Mouse (Mus musculus) ES-Bruce4 (cell line): ENCODE data around the gene Phlda3. TPM values are rescaled to one million over a fixed set of nuclear protein-coding genes. Genes with fewer than 3 reads are reported as not detected.

Source experiments
- H3K27ac ChIP-seq: 2 replicates; pipeline ENCODE4 v1.5.1; 2012; ENCODE audit warnings: low read length, inconsistent platforms; ENCODE audit not compliant: insufficient read depth
- H3K27me3 ChIP-seq: 2 replicates; pipeline ENCODE4 v1.6.1; 2012; ENCODE audit warnings: mild to moderate bottlenecking, low read length, inconsistent platforms; ENCODE audit not compliant: control insufficient read depth, poor library complexity, insufficient read depth, severe bottlenecking
- H3K36me3 ChIP-seq: 2 replicates; pipeline ENCODE4 v1.6.1; 2012; ENCODE audit warnings: inconsistent platforms, mild to moderate bottlenecking, low read length, moderate library complexity; ENCODE audit not compliant: control insufficient read depth, poor library complexity, insufficient read depth, severe bottlenecking
- H3K4me1 ChIP-seq: one replicate; pipeline ENCODE4 v1.8.1; 2011; ENCODE audit warnings: low read length; ENCODE audit not compliant: control insufficient read depth, insufficient read depth
- H3K4me3 ChIP-seq: 2 replicates; pipeline ENCODE4 v1.5.1; 2011; ENCODE audit warnings: low read depth, mild to moderate bottlenecking, low read length
- H3K9ac ChIP-seq: 2 replicates; pipeline ENCODE4 v1.6.1; 2012; ENCODE audit warnings: low read depth, mild to moderate bottlenecking, inconsistent platforms; ENCODE audit not compliant: poor library complexity, severe bottlenecking
- H3K9me3 ChIP-seq: replicated peaks from 2 replicates; pipeline ENCODE4 v1.6.1; 2012; ENCODE audit warnings: mild to moderate bottlenecking, low read length, inconsistent platforms; ENCODE audit not compliant: control insufficient read depth, poor library complexity, insufficient read depth, severe bottlenecking
- CTCF ChIP-seq: IDR thresholded peaks from one replicate; pipeline ENCODE4 v1.8.1; 2011; ENCODE audit warnings: low read depth, low read length
- EP300 ChIP-seq: IDR thresholded peaks from 2 replicates; pipeline ENCODE4 v1.6.1; 2011; ENCODE audit warnings: low read depth, low read length; ENCODE audit not compliant: insufficient read depth
- POLR2A ChIP-seq: IDR thresholded peaks from one replicate; pipeline ENCODE4 v1.8.1; 2011; ENCODE audit warnings: low read length; ENCODE audit not compliant: insufficient read depth
- polyA plus RNA-seq: library from polyadenylated mRNA; stranded (reverse); fragments of >200 nt; gene quantifications from 2 replicates; pipeline ENCODE4 v1.2.4, GENCODE M21; 2011; ENCODE audit warnings: low read depth; ENCODE audit not compliant: missing spikeins, insufficient read depth, insufficient read length

The Phlda3 gene
- polyA plus RNA-seq, 1 experiment: 88.1 TPM

- no peaks in the 10 kb centered on the region for H3K9me3 ChIP-seq
- H3K9ac ChIP-seq: no peak overlapping the region
- peak overlapping the region; percentile 53; the same call in 1 of the 2 replicates for H3K27ac ChIP-seq
- H3K36me3 ChIP-seq: no peaks in the 10 kb centered on the region
- H3K27me3 ChIP-seq: no peaks in the 10 kb centered on the region
- H3K4me3 ChIP-seq: no peak overlapping the region
- no peak for TF ChIP-seq EP300
- TF ChIP-seq CTCF: no peak
- TF ChIP-seq POLR2A: no peak
- H3K4me1 ChIP-seq: peaks cover 2% of the 10 kb centered on the region
Observed at GRCm38 (mm10) chr1:135792143-135792939, 26.4 kb downstream of the Phlda3 start.

- peak overlapping the region; percentile 29; the same call in 1 of the 2 replicates for H3K9ac ChIP-seq
- H3K27ac ChIP-seq: no peak overlapping the region
- peaks cover 2% of the 10 kb centered on the region for H3K4me1 ChIP-seq
- no peaks in the 10 kb centered on the region for H3K36me3 ChIP-seq
- H3K9me3 ChIP-seq: no peaks in the 10 kb centered on the region
- TF ChIP-seq EP300 (no peak), POLR2A (no peak), CTCF (no peak)
- H3K27me3 ChIP-seq: no peaks in the 10 kb centered on the region
- H3K4me3 ChIP-seq: peak overlapping the region; percentile 31
Observed at GRCm38 (mm10) chr1:135793370-135794215, 27.7 kb downstream of the Phlda3 start.

GRCm38 (mm10) chr1:135794216-135795134, 28.6 kb downstream of the Phlda3 start:
- H3K4me1 ChIP-seq: peaks cover 2% of the 10 kb centered on the region
- TF ChIP-seq POLR2A: no peak
- no peak for TF ChIP-seq CTCF
- TF ChIP-seq EP300: no peak
- no peaks in the 10 kb centered on the region for H3K27me3 ChIP-seq
- H3K4me3 ChIP-seq: no peak overlapping the region
- H3K36me3 ChIP-seq: no peaks in the 10 kb centered on the region
- no peaks in the 10 kb centered on the region for H3K9me3 ChIP-seq
- no peak overlapping the region for H3K27ac ChIP-seq
- peak overlapping the region; percentile 29; the same call in 1 of the 2 replicates for H3K9ac ChIP-seq

DNA sequence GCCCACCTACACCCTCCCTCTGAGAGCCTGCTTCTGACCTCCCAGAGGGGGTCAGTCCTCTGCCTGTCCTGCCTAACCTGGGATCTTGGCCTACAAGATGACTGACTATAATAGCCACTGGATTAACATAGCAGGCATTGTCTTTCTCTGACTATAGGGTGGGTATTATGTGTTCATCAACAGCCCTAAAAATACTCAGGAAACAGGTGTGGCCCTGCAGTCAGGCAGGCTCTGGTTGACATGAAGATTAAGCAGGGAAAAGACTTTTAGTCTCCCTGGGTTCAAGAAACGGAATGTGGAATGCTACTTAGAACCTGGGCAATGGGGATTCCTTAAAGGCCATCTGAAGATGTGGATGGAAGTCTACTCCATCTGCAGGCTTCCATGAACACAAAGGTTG, 32.6 kb downstream of the Phlda3 start:
- H3K4me1 ChIP-seq: no peaks in the 10 kb centered on the region
- no peak overlapping the region for H3K27ac ChIP-seq
- no peak overlapping the region for H3K4me3 ChIP-seq
- H3K9me3 ChIP-seq: no peaks in the 10 kb centered on the region
- no peaks in the 10 kb centered on the region for H3K27me3 ChIP-seq
- no peaks in the 10 kb centered on the region for H3K36me3 ChIP-seq
- H3K9ac ChIP-seq: no peak overlapping the region
- TF ChIP-seq CTCF (no peak), POLR2A (no peak), EP300 (no peak)

DNA sequence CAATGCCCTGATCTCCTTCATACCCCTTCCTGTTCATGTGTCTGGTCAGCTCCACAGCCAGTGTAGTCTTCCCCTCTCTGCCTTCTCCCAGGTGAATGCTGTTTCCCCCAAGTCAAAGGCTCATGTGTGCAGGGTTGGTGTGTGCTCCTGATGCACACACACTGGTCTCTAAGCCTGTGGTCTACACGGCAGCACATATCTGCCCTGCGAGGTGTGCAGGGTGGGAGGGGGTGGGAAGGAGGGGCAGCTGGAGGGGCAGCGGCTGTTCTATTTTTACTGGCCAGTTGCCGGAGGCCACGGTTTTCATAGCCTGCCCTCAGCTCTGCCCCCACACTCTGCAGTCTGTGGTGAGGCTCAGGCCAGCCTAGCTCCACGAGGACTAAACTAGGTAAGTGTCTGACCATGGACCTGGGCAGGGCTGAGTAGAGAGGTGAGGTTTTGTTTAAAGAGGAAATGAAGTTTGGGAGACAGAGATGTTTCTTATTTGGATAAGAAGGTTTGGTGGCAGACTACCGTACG, 33.2 kb downstream of the Phlda3 start:
- no peaks in the 10 kb centered on the region for H3K4me1 ChIP-seq
- no peaks in the 10 kb centered on the region for H3K9me3 ChIP-seq
- no peaks in the 10 kb centered on the region for H3K27me3 ChIP-seq
- no peaks in the 10 kb centered on the region for H3K36me3 ChIP-seq
- H3K4me3 ChIP-seq: no peak overlapping the region
- H3K27ac ChIP-seq: no peak overlapping the region
- no peak overlapping the region for H3K9ac ChIP-seq
- TF ChIP-seq EP300 (no peak), POLR2A (no peak), CTCF (no peak)
